Mouse (Mus musculus) embryonic facial prominence, embryonic 10.5 days (tissue): Measurements from ENCODE around the gene Kcnk4. TPM values are rescaled to one million over a fixed set of nuclear protein-coding genes. Genes with fewer than 3 reads are reported as not detected.

Source experiments
- microRNA-seq: library from miRNA; unstranded; fragments of <30 nt; microRNA quantifications from one replicate; pipeline ENCODE4, GENCODE M21; 2017
- polyA plus RNA-seq: library from polyadenylated mRNA; unstranded; fragments of >200 nt; fragmentation: Nextera tagmentation; extraction: Ambion mirVana; gene quantifications from 2 replicates; pipeline ENCODE4 v1.2.1, GENCODE M21; 2016

The Kcnk4 gene
- polyA plus RNA-seq, 1 experiment from 2014 or later, result not detected

Small RNA genes lying within 50 kb of the gene (microRNA-seq; reads per million reads assigned to microRNA genes)
- 1.2 reads per million for gene Mir6990

Other genes starting within 250 kb of the Kcnk4 start
- 5.3 and 7.0 TPM in 2 replicates for gene Rps6ka4, start 93.9 kb downstream of the Kcnk4 start, polyA plus RNA-seq
- gene Ccdc88b, start 76.3 kb downstream of the Kcnk4 start, polyA plus RNA-seq, result 0.62 and 0.67 TPM in 2 replicates
- 150 and 168 TPM in 2 replicates for gene Trmt112, start 24.8 kb downstream of the Kcnk4 start, polyA plus RNA-seq
- 137 and 140 TPM in 2 replicates for gene Prdx5, start 24.4 kb downstream of the Kcnk4 start, polyA plus RNA-seq
- 7.9 and 8.9 TPM in 2 replicates for gene Esrra, start 12.7 kb downstream of the Kcnk4 start, polyA plus RNA-seq
- gene Catsperz, start 9.1 kb downstream of the Kcnk4 start, polyA plus RNA-seq, result 0.68 and 0.74 TPM in 2 replicates
- gene Bad, start 7.3 kb upstream of the Kcnk4 start, polyA plus RNA-seq, result 53.4 and 55.1 TPM in 2 replicates
- gene Gpr137, start 8.0 kb upstream of the Kcnk4 start, polyA plus RNA-seq, result 26.9 and 27.5 TPM in 2 replicates
- gene Ppp1r14b, start 40.5 kb upstream of the Kcnk4 start, polyA plus RNA-seq, result 217 and 235 TPM in 2 replicates
- 32.8 and 37.0 TPM in 2 replicates for gene Plcb3, start 42.0 kb upstream of the Kcnk4 start, polyA plus RNA-seq
- gene Fkbp2, start 46.0 kb upstream of the Kcnk4 start, polyA plus RNA-seq, result 100.0 and 101 TPM in 2 replicates
- 36.0 and 36.9 TPM in 2 replicates for gene Vegfb, start 53.1 kb upstream of the Kcnk4 start, polyA plus RNA-seq
- gene Dnajc4, start 58.1 kb upstream of the Kcnk4 start, polyA plus RNA-seq, result 18.1 and 18.2 TPM in 2 replicates
- gene Nudt22, start 61.6 kb upstream of the Kcnk4 start, polyA plus RNA-seq, result 20.1 and 20.9 TPM in 2 replicates
- gene Trpt1, start 61.6 kb upstream of the Kcnk4 start, polyA plus RNA-seq, result 8.3 and 8.8 TPM in 2 replicates
- 7.1 and 8.0 TPM in 2 replicates for gene Fermt3, start 85.0 kb upstream of the Kcnk4 start, polyA plus RNA-seq
- 453 and 489 TPM in 2 replicates for gene Stip1, start 105.5 kb upstream of the Kcnk4 start, polyA plus RNA-seq
- 5.0 and 5.4 TPM in 2 replicates for gene Macrod1, start 122.3 kb upstream of the Kcnk4 start, polyA plus RNA-seq
- gene Flrt1, start 171.2 kb upstream of the Kcnk4 start, polyA plus RNA-seq, result 2.5 and 2.9 TPM in 2 replicates